Mouse (Mus musculus) limb, embryonic 13.5 days (tissue): Measurements from ENCODE around the gene Med13. TPM values are rescaled to one million over a fixed set of nuclear protein-coding genes. Genes with fewer than 3 reads are reported as not detected.

Experiments
- ATAC-seq: fragments of 200-750 bp; cut with Nextera tagmentation; 2 replicates; pipeline ENCODE4 v1.8.0; 2017; ENCODE audit warnings: low read depth, moderate number of reproducible peaks, moderate TSS enrichment; ENCODE audit not compliant: low FRiP score
- H3K27ac ChIP-seq: fragments of 300-500 bp; sonication (generic); 2 replicates; pipeline ENCODE4 v1.5.1; 2015; ENCODE audit warnings: inconsistent platforms, mild to moderate bottlenecking, moderate library complexity
- H3K27me3 ChIP-seq: fragments of 300-500 bp; sonication (generic); 2 replicates; pipeline ENCODE4 v1.6.1; 2015; ENCODE audit warnings: mild to moderate bottlenecking, inconsistent platforms
- H3K36me3 ChIP-seq: fragments of 300-500 bp; sonication (generic); 2 replicates; pipeline ENCODE4 v1.6.1; 2015; ENCODE audit warnings: inconsistent platforms, mild to moderate bottlenecking, moderate library complexity
- H3K4me1 ChIP-seq: fragments of 300-500 bp; sonication (generic); 2 replicates; pipeline ENCODE4 v1.6.1; 2015; ENCODE audit warnings: inconsistent platforms
- H3K4me2 ChIP-seq: fragments of 300-500 bp; sonication (generic); replicated peaks from 2 replicates; pipeline ENCODE4 v1.6.1; 2015; ENCODE audit warnings: inconsistent platforms, mild to moderate bottlenecking, moderate library complexity
- H3K4me3 ChIP-seq: fragments of 300-500 bp; sonication (generic); 2 replicates; pipeline ENCODE4 v1.5.1; 2015; ENCODE audit warnings: moderate library complexity, mild to moderate bottlenecking, inconsistent platforms
- H3K9ac ChIP-seq: fragments of 300-500 bp; sonication (generic); 2 replicates; pipeline ENCODE4 v1.6.1; 2015; ENCODE audit warnings: mild to moderate bottlenecking, inconsistent platforms
- H3K9me3 ChIP-seq: fragments of 300-500 bp; sonication (generic); 2 replicates; pipeline ENCODE4 v1.6.1; 2016; ENCODE audit warnings: inconsistent platforms
- WGBS: fragments of 180-500 bp; shearing (Covaris S2); methylation state at CpG from one replicate; pipeline ENCODE4 v1.1.7; 2015; 5-methylcytosine and 5-hydroxymethylcytosine counted together
- polyA plus RNA-seq: library from polyadenylated mRNA; unstranded; fragments of >200 nt; fragmentation: Nextera tagmentation; extraction: Ambion mirVana; gene quantifications from 2 replicates; pipeline ENCODE4 v1.2.1, GENCODE M21; 2015

The Med13 gene
- polyA plus RNA-seq, 1 experiment from 2014 or later: 10.2 TPM

GRCm38 (mm10) chr11:86375086-86375485, 17.7 kb upstream of the Med13 start:
- ATAC-seq: no peak
- no peaks in the 10 kb centered on the region for H3K27me3 ChIP-seq
- WGBS: 86% methylated on average over 6 of the region's 6 CpGs

DNA sequence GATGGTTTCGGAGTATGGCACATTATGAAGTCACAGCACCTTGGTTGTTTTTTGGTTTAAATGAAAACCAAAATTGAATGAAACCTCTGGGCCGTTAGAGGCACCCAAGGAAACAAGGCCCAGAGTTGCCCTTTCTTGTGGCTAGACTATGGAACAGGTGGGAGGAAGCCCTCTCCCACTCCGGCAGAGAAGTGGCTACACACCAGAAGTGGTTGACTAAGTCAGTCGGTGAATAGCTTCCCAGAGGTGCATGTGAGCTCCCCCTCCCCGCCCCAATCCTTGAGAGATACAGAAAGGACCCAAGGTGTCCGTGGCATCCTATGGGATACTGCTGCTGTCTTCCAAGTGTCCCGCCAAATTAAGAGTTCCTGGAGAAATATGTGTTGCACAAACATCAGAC, 13.9 kb upstream of the Med13 start:
- H3K9ac ChIP-seq: no peak overlapping the region
- no peak overlapping the region for H3K4me2 ChIP-seq
- H3K4me1 ChIP-seq: no peaks in the 10 kb centered on the region
- no peak overlapping the region for H3K27ac ChIP-seq
- H3K27me3 ChIP-seq: no peaks in the 10 kb centered on the region
- no peak for ATAC-seq
- H3K9me3 ChIP-seq: no peaks in the 10 kb centered on the region
- WGBS: 75% methylated on average over 7 of the region's 7 CpGs
- H3K36me3 ChIP-seq: no peaks in the 10 kb centered on the region
- H3K4me3 ChIP-seq: no peak overlapping the region

More at GRCm38 (mm10) chr11:86375086-86375485, 17.7 kb upstream of the Med13 start:
- Histone ChIP-seq H3K27ac (no peak overlapping the region), H3K4me2 (no peak overlapping the region), H3K9ac (no peak overlapping the region), H3K9me3 (no peaks in the 10 kb centered on the region), H3K4me1 (no peaks in the 10 kb centered on the region), H3K4me3 (no peak overlapping the region), H3K36me3 (no peaks in the 10 kb centered on the region)

- no peak overlapping the region for H3K27ac ChIP-seq
- H3K4me2 ChIP-seq: no peak overlapping the region
- no peaks in the 10 kb centered on the region for H3K9me3 ChIP-seq
- H3K4me3 ChIP-seq: no peak overlapping the region
- no peaks in the 10 kb centered on the region for H3K27me3 ChIP-seq
- WGBS: 82% methylated on average over 5 of the region's 5 CpGs
- no peaks in the 10 kb centered on the region for H3K36me3 ChIP-seq
- H3K9ac ChIP-seq: no peak overlapping the region
- ATAC-seq: no peak
- no peaks in the 10 kb centered on the region for H3K4me1 ChIP-seq
These were observed 12.5 kb upstream of the Med13 start for GRCm38 (mm10) chr11:86369860-86370259.

DNA sequence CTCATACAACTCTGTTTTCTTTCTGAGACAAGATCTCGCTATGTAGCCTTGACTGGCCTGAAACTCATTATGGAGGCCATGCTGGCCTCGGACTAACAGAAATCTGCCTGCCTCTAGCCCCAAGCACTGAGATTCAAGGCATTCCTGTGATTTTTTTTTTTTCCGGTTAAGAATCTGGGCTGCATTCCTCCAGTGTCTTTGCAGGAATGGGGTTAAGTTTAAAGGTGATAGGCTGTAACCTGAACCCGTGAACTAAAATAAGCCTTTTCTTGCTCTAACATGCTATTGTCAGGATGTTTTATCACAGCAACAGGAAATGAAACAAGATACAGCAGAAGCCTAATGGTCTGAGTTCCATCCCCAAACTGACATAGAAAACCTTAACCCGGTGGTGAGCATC, 11.6 kb upstream of the Med13 start:
- Histone ChIP-seq H3K4me2 (no peak overlapping the region), H3K9ac (no peak overlapping the region), H3K4me3 (no peak overlapping the region), H3K27me3 (no peaks in the 10 kb centered on the region), H3K36me3 (no peaks in the 10 kb centered on the region), H3K27ac (no peak overlapping the region), H3K4me1 (no peaks in the 10 kb centered on the region), H3K9me3 (no peaks in the 10 kb centered on the region)
- ATAC-seq: no peak
- WGBS: 27% methylated on average over 5 of the region's 5 CpGs

DNA sequence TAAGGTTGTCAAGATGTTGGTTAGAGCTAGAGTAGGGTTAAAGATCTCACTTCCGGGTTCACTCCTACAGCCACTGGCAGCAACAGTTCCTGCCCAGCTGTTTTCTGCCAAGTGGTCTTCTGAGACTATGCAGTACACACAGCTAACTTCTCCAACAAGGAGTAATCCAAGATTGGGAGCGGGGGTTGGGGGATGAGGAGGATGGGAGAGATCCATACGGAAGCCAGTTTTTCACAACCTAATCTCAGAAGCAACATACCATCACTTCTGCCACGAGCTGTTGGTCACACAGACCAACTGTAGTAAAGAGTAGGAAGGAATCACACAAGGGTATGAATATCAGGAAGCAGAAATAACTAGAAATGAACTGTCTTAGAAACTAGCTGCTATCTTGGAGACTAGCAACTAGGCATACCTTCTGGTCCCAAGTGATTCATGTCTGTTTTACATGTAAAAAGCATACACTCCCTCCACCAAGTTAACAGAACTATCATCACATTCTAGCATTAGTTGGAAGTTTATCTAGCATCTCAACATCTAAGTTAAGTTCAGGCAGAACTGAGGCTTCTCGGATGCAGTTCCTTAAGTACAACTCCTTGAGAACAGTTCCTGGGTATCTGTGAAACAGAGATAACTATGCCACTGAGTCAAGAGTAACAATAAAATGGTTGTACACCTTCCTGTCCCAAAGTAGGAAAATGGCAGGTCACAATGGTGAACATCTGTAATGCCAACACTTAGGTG, 7.5 kb upstream of the Med13 start:
- no peaks in the 10 kb centered on the region for H3K9me3 ChIP-seq
- H3K4me3 ChIP-seq: no peak overlapping the region
- 75% methylated on average over 5 of the region's 5 CpGs for WGBS
- H3K27me3 ChIP-seq: no peaks in the 10 kb centered on the region
- H3K4me2 ChIP-seq: no peak overlapping the region
- no peak overlapping the region for H3K9ac ChIP-seq
- H3K27ac ChIP-seq: no peak overlapping the region
- ATAC-seq: no peak
- no peaks in the 10 kb centered on the region for H3K4me1 ChIP-seq
- H3K36me3 ChIP-seq: no peaks in the 10 kb centered on the region

GRCm38 (mm10) chr11:86357984-86358528, 654 bp upstream of the Med13 start:
- WGBS: 1% methylated on average over 45 of the region's 45 CpGs

DNA sequence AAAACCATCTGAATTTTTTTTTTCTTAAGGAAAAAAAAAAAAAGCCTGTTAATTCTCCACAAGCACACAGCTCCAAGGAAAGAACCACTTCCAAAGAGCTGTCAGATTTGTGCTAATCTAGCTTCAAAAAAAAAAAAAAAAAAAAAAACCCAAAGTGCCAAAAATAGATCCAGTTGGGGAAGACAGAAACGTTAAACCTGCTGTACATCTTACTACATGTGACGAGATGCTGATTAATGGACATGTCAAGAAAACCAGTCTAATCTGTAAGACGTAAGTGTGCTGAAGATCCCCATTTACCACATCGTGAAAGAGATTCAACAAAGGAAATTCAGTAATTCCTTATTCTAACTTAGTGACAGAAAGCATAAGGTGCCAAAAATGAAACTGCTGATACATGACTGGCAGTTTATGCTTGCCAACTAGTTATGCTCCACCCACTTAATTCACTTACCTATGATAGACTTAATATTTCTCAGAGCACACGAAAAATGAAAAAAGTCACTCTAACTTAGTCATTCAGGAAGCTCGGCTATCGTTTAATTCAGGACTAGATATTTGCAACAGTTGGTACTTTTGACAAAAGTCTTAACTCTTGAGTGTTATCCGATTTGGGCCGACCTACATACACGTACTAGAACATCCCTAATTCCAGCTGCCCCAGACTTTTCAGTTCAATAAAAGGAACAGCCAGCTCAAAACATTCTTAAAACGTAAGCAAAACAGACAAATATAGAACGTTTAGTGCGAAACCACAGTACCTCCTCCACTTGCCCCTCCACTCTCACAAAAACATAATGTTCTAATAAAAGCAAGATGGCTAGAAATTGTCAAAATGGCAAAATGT, 1.2 kb downstream of the Med13 start:
- Histone ChIP-seq H3K9me3 (no peaks in the 10 kb centered on the region), H3K4me3 (peak overlapping the region; percentile 93), H3K4me1 (peaks cover 31% of the 10 kb centered on the region), H3K27ac (peak overlapping the region; percentile 99; the same call in 1 of the 2 replicates), H3K4me2 (peak overlapping the region; percentile 80), H3K9ac (peak overlapping the region; percentile 98), H3K36me3 (peaks cover 22% of the 10 kb centered on the region), H3K27me3 (no peaks in the 10 kb centered on the region)
- ATAC-seq: no peak
- WGBS: 10% methylated on average over 13 of the region's 13 CpGs

More at GRCm38 (mm10) chr11:86357984-86358528, 654 bp upstream of the Med13 start:
- peak; percentile 94 for ATAC-seq
- Histone ChIP-seq H3K9me3 (no peaks in the 10 kb centered on the region), H3K36me3 (peaks cover 13% of the 10 kb centered on the region), H3K27ac (peak overlapping the region; percentile 99), H3K9ac (peak overlapping the region; percentile 98), H3K27me3 (no peaks in the 10 kb centered on the region), H3K4me3 (peak overlapping the region; percentile 93), H3K4me2 (peak overlapping the region; percentile 80), H3K4me1 (peaks cover 22% of the 10 kb centered on the region)

GRCm38 (mm10) chr11:86353586-86353985, 3.8 kb downstream of the Med13 start:
- no peak for ATAC-seq
- WGBS: 70% methylated on average over 3 of the region's 3 CpGs

GRCm38 (mm10) chr11:86351766-86352315, 5.6 kb downstream of the Med13 start:
- H3K9me3 ChIP-seq: no peaks in the 10 kb centered on the region
- no peak overlapping the region for H3K9ac ChIP-seq
- H3K27me3 ChIP-seq: no peaks in the 10 kb centered on the region
- peaks cover 22% of the 10 kb centered on the region for H3K36me3 ChIP-seq
- H3K4me3 ChIP-seq: no peak overlapping the region
- H3K4me1 ChIP-seq: peaks cover 34% of the 10 kb centered on the region
- ATAC-seq: no peak
- H3K27ac ChIP-seq: no peak overlapping the region
- 59% methylated on average over 3 of the region's 3 CpGs for WGBS
- no peak overlapping the region for H3K4me2 ChIP-seq

More at GRCm38 (mm10) chr11:86353586-86353985, 3.8 kb downstream of the Med13 start:
- Histone ChIP-seq H3K27me3 (no peaks in the 10 kb centered on the region), H3K4me1 (peaks cover 34% of the 10 kb centered on the region), H3K9ac (no peak overlapping the region), H3K27ac (no peak overlapping the region), H3K4me3 (no peak overlapping the region), H3K36me3 (peaks cover 22% of the 10 kb centered on the region), H3K4me2 (no peak overlapping the region), H3K9me3 (no peaks in the 10 kb centered on the region)

- Histone ChIP-seq H3K27me3 (no peaks in the 10 kb centered on the region), H3K4me3 (no peak overlapping the region), H3K9me3 (no peaks in the 10 kb centered on the region), H3K36me3 (peaks cover 27% of the 10 kb centered on the region), H3K27ac (no peak overlapping the region), H3K4me2 (no peak overlapping the region), H3K9ac (no peak overlapping the region), H3K4me1 (peaks cover 26% of the 10 kb centered on the region)
- ATAC-seq: no peak
- WGBS: 87% methylated on average over 1 of the region's 1 CpGs
These were observed 6.7 kb downstream of the Med13 start for GRCm38 (mm10) chr11:86350636-86351138.

GRCm38 (mm10) chr11:86349325-86349724, 8.1 kb downstream of the Med13 start:
- ATAC-seq: no peak
- no peaks in the 10 kb centered on the region for H3K9me3 ChIP-seq
- H3K27ac ChIP-seq: no peak overlapping the region
- WGBS: 37% methylated on average over 2 of the region's 2 CpGs
- H3K4me3 ChIP-seq: no peak overlapping the region
- H3K4me2 ChIP-seq: no peak overlapping the region
- H3K36me3 ChIP-seq: peaks cover 34% of the 10 kb centered on the region
- peaks cover 19% of the 10 kb centered on the region for H3K4me1 ChIP-seq
- no peaks in the 10 kb centered on the region for H3K27me3 ChIP-seq
- no peak overlapping the region for H3K9ac ChIP-seq

- Histone ChIP-seq H3K9me3 (no peaks in the 10 kb centered on the region), H3K27ac (no peak overlapping the region), H3K4me1 (peaks cover 15% of the 10 kb centered on the region), H3K4me2 (no peak overlapping the region), H3K9ac (no peak overlapping the region), H3K27me3 (no peaks in the 10 kb centered on the region), H3K4me3 (no peak overlapping the region), H3K36me3 (peaks cover 33% of the 10 kb centered on the region)
- ATAC-seq: no peak
These were observed 8.5 kb downstream of the Med13 start for GRCm38 (mm10) chr11:86348872-86349271.
